Comparison of ENCODE assay signal across 7 mouse cellular contexts in genomic region chr13:21173072-21173471, GRCm38 (mm10). TPM values are rescaled to one million over a fixed set of nuclear protein-coding genes. Genes with fewer than 3 reads are reported as not detected.
DNase-seq lines count a peak whose midpoint lies in the region; ATAC-seq lines count a peak whose summit lies in the region.

No protein-coding gene starts in this region.

- no peak overlapping the region for H3K27ac ChIP-seq in hindbrain, embryonic 11.5 days (ENCODE audit: low read depth, low read length)

- H3K36me3 ChIP-seq in hindbrain, embryonic 11.5 days (ENCODE audit: control insufficient read depth, insufficient read depth, low read length), result no peaks in the 10 kb centered on the region

- H3K9ac ChIP-seq in hindbrain, embryonic 11.5 days (ENCODE audit: low read depth, low read length), result peak overlapping the region; percentile 24; the same call in 1 of the 2 replicates

- no peaks in the 10 kb centered on the region for H3K4me1 ChIP-seq in hindbrain, embryonic 11.5 days (replicated peaks; ENCODE audit: control insufficient read depth, insufficient read depth, low read length)

- WGBS in hindbrain, embryonic 11.5 days, result under 1% methylated on average over 11 of the region's 11 CpGs

- no peaks in the 10 kb centered on the region for H3K9me3 ChIP-seq in hindbrain, embryonic 11.5 days (ENCODE audit: control insufficient read depth, low read length)

- ATAC-seq in frontal cortex, adult (ENCODE audit: low TSS enrichment), result peak; percentile 42
- peak; percentile 8; the same call in 1 of the 2 replicates for ATAC-seq in hindbrain, embryonic 11.5 days (ENCODE audit: low FRiP score)

- DNase-seq in R1 (ENCODE audit: low read depth, low spot score), result peak; percentile 98
- DNase-seq in cerebellum, adult 9-10 months, result peak; percentile 67
- DNase-seq in hindbrain, embryonic 11.5 days (ENCODE audit: low spot score), result peak; percentile 77
- peak; percentile 62 to 67 for DNase-seq in layer of hippocampus, postnatal 14 days (ENCODE audit: low spot score in 2 of 2)
- DNase-seq in lung, postnatal 25 days (ENCODE audit: low spot score), result peak; percentile 86
- peak; percentile 86 for DNase-seq in right cerebral cortex, postnatal 14 days

- peak overlapping the region; percentile 36 for H3K4me2 ChIP-seq in hindbrain, embryonic 11.5 days (replicated peaks; ENCODE audit: low read depth, low read length)

- no peaks in the 10 kb centered on the region; the same call in 1 of the 2 replicates for H3K27me3 ChIP-seq in hindbrain, embryonic 11.5 days (ENCODE audit: control insufficient read depth, insufficient read depth, low read length)

- H3K4me3 ChIP-seq in hindbrain, embryonic 11.5 days (ENCODE audit: low read depth, low read length), result peak overlapping the region; percentile 17

RNA-seq across cellular contexts. Expression of gene Trim27, which starts 6.2 kb away (rescaled TPM):
- 133 and 144 TPM in 2 replicates for polyA plus RNA-seq in hindbrain, embryonic 11.5 days (2014; fragmentation: Nextera tagmentation; extraction: Ambion mirVana)
- 10 to 100 TPM; 35.5 to 40.3 TPM for total RNA-seq in layer of hippocampus, postnatal 14 days (2021)

RNA-seq across cellular contexts. Expression of gene Olfr1368, which starts 27.4 kb away (rescaled TPM):
- not detected in 2 replicates for polyA plus RNA-seq in hindbrain, embryonic 11.5 days (2014; fragmentation: Nextera tagmentation; extraction: Ambion mirVana)
- total RNA-seq in layer of hippocampus, postnatal 14 days (2021), result not detected

RNA-seq across cellular contexts. Expression of gene Olfr263, which starts 43.6 kb away (rescaled TPM):
- polyA plus RNA-seq in hindbrain, embryonic 11.5 days (2014; fragmentation: Nextera tagmentation; extraction: Ambion mirVana), result not detected in 2 replicates
- not detected for total RNA-seq in layer of hippocampus, postnatal 14 days (2021)
